In genomic region chrX:108599906-108600468, GRCm38 (mm10) we compare ENCODE assay signal across 18 mouse cellular contexts.
DNase-seq lines count a peak whose midpoint lies in the region; TF ChIP-seq lines count a peak whose summit lies in the region.
"Had no signal": no experiment of that assay in that cellular context is flagged by ENCODE, and none has a peak within 500 bp of the region (broad histone marks: within the 10 kb centered on the region; RNA-seq: fewer than 3 reads in every experiment).

No protein-coding gene starts in this region.

- no peak for TF ChIP-seq RAD21 in MEL (IDR thresholded peaks at IDR 0.05; ENCODE audit: low read depth, low read length)

- no peaks in the 10 kb centered on the region for H3K9me3 ChIP-seq in MEL (replicated peaks; ENCODE audit: insufficient read depth, low read length)
- H3K9me3 ChIP-seq: G1E had no signal

- no peak for TF ChIP-seq CTCF in MEL (IDR thresholded peaks at IDR 0.05 in 2 of 3, conservative IDR thresholded peaks at IDR 0.05 in 1 of 3; ENCODE audit: control insufficient read depth in 1 of 3, insufficient read depth in 1 of 3, low read depth in 2 of 3, low read length in 3 of 3, poor library complexity in 1 of 3, severe bottlenecking in 1 of 3)

- peaks cover 0 to 12% of the 10 kb centered on the region in 2 experiments; a peak in 2 of 4 replicates for H3K36me3 ChIP-seq in MEL (ENCODE audit: control insufficient read depth in 1 of 2, insufficient read depth in 2 of 2, low read length in 2 of 2)
- H3K36me3 ChIP-seq: G1E had no signal

- no peak overlapping the region for H3K9ac ChIP-seq in MEL (ENCODE audit: control insufficient read depth, low read depth, low read length, poor library complexity, severe bottlenecking)

- no peak overlapping the region for H3K27ac ChIP-seq in MEL (ENCODE audit: control insufficient read depth, low read depth, low read length)

- TF ChIP-seq POLR2A in MEL (IDR thresholded peaks at IDR 0.05; ENCODE audit: control insufficient read depth in 1 of 2, insufficient read depth in 1 of 2, low read depth in 1 of 2, low read length in 2 of 2, poor library complexity in 1 of 2): no peak

- 0 out of 4 replicates have a peak overlapping the region, but pooled peaks of 1 of the 2 experiments have one; percentile 3 for H3K4me3 ChIP-seq in MEL (ENCODE audit: control insufficient read depth in 1 of 2, insufficient read depth in 1 of 2, low read depth in 2 of 2, low read length in 2 of 2)

- peaks cover 0 to 4% of the 10 kb centered on the region in 2 experiments; a peak in 2 of 4 replicates for H3K4me1 ChIP-seq in MEL (ENCODE audit: control insufficient read depth in 1 of 2, insufficient read depth in 2 of 2, low read length in 2 of 2)

- no peaks in the 10 kb centered on the region for H3K27me3 ChIP-seq in MEL (ENCODE audit: control insufficient read depth in 1 of 2, insufficient read depth in 2 of 2, low read length in 2 of 2)
- H3K27me3 ChIP-seq: CH12.LX had no signal

- H3K79me2 ChIP-seq in MEL (ENCODE audit: control insufficient read depth, insufficient read depth, low read length, poor library complexity): no peaks in the 10 kb centered on the region

- TF ChIP-seq EP300 in MEL (IDR thresholded peaks at IDR 0.05; ENCODE audit: low read depth in 1 of 2, low read length in 2 of 2): peak in 1 of 2 experiments; percentile 77; a peak in 3 of 4 replicates

- DNase-seq in MEL (ENCODE audit: low read depth, low spot score): peak; percentile 68
- DNase-seq in MEL-GATA-1-ER (ENCODE audit: extremely low read depth, low read depth): peak; percentile 2
- no peak for DNase-seq in urinary bladder, postnatal 14 days (ENCODE audit: low spot score)
- DNase-seq in cerebellum, adult 9-10 months: no peak
- DNase-seq: adrenal gland, adult 2 months; adrenal gland, adult 8-10 months; adrenal gland, postnatal 10 days; adrenal gland, postnatal 14 days; adrenal gland, postnatal 25 days; adrenal gland, postnatal 36 days; B cell, adult 2 months; cerebellum, adult 11 months; cerebellum, adult 11-12 months; cerebellum, adult 18-20 months; cerebellum, adult 2 months; cerebellum, adult 8-10 months had no signal

TF ChIP-seq in MEL, 35 proteins besides CTCF, POLR2A, EP300 and RAD21:
- TF ChIP-seq UBTF (IDR thresholded peaks at IDR 0.05; ENCODE audit: borderline replicate concordance, insufficient read depth, low read depth, low read length): no peak
- TF ChIP-seq ZMIZ1 (IDR thresholded peaks at IDR 0.05; ENCODE audit: low read depth, low read length): no peak
- no peak for TF ChIP-seq MXI1 (IDR thresholded peaks at IDR 0.05; ENCODE audit: low read depth, low read length)
- peak; percentile 70 for TF ChIP-seq GATA1 (IDR thresholded peaks at IDR 0.05; ENCODE audit: low read depth, low read length)
- peak; percentile 34; the same call in 1 of the 2 replicates for TF ChIP-seq SIN3A (IDR thresholded peaks at IDR 0.05; ENCODE audit: low read length)
- TF ChIP-seq TCF12 (IDR thresholded peaks at IDR 0.05; ENCODE audit: low read depth, low read length): peak; percentile 54; the same call in 1 of the 2 replicates
- TF ChIP-seq JUND (IDR thresholded peaks at IDR 0.05; ENCODE audit: low read depth, low read length): no peak
- TF ChIP-seq KAT2A (conservative IDR thresholded peaks at IDR 0.05; ENCODE audit: low read depth, low read length): peak; percentile 43; the same call in 1 of the 2 replicates
- TF ChIP-seq MEF2A (IDR thresholded peaks at IDR 0.05; ENCODE audit: extremely low read depth, insufficient replicate concordance, low read depth, low read length, poor library complexity, severe bottlenecking): no peak
- TF ChIP-seq ETS1 (IDR thresholded peaks at IDR 0.05; ENCODE audit: low read depth, low read length): peak; percentile 34
- TF ChIP-seq NELFE (IDR thresholded peaks at IDR 0.05; ENCODE audit: low read depth, low read length): no peak
- TF ChIP-seq MAFK (IDR thresholded peaks at IDR 0.05; ENCODE audit: borderline replicate concordance, low read depth, low read length): peak; percentile 49; the same call in 1 of the 2 replicates
- no peak for TF ChIP-seq ELF1 (IDR thresholded peaks at IDR 0.05; ENCODE audit: low read depth, low read length)
- TF ChIP-seq USF1 (IDR thresholded peaks at IDR 0.05; ENCODE audit: low read depth, low read length): no peak
- TF ChIP-seq POLR2AphosphoS2 (IDR thresholded peaks at IDR 0.05; ENCODE audit: low read length): no peak
- TF ChIP-seq ZC3H11A (IDR thresholded peaks at IDR 0.05; ENCODE audit: low read depth, low read length): 0 out of 2 replicates have a peak, but pooled peaks have one; percentile 19
- 0 out of 2 replicates have a peak, but pooled peaks have one; percentile 23 for TF ChIP-seq TBP (IDR thresholded peaks at IDR 0.05; ENCODE audit: low read depth, low read length)
- TF ChIP-seq TAL1 (IDR thresholded peaks at IDR 0.05; ENCODE audit: low read length): no peak
- peak; percentile 84 for TF ChIP-seq ZNF384 (IDR thresholded peaks at IDR 0.05; ENCODE audit: low read depth, low read length)
- no peak for TF ChIP-seq E2F4 (IDR thresholded peaks at IDR 0.05; ENCODE audit: borderline replicate concordance, low read depth, low read length)
- TF ChIP-seq ZKSCAN1 (IDR thresholded peaks at IDR 0.05; ENCODE audit: low read depth, low read length): 0 out of 2 replicates have a peak, but pooled peaks have one; percentile 50
- no peak for TF ChIP-seq GABPA (IDR thresholded peaks at IDR 0.05; ENCODE audit: low read depth, low read length)
- TF ChIP-seq MYC (IDR thresholded peaks at IDR 0.05; ENCODE audit: low read depth, low read length): no peak
- TF ChIP-seq MYB (IDR thresholded peaks at IDR 0.05; ENCODE audit: low read depth, low read length): no peak
- 0 out of 2 replicates have a peak, but pooled peaks have one; percentile 23 for TF ChIP-seq MAX (IDR thresholded peaks at IDR 0.05; ENCODE audit: low read length)
- peak; percentile 47; the same call in 1 of the 2 replicates for TF ChIP-seq HCFC1 (IDR thresholded peaks at IDR 0.05; ENCODE audit: low read depth, low read length)
- TF ChIP-seq CHD2 (IDR thresholded peaks at IDR 0.05; ENCODE audit: low read length): no peak
- no peak for TF ChIP-seq NRF1 (IDR thresholded peaks at IDR 0.05; ENCODE audit: insufficient read depth, low read depth, low read length, poor library complexity, severe bottlenecking)
- no peak; the same call in none of the 2 replicates for TF ChIP-seq RCOR1 (IDR thresholded peaks at IDR 0.05; ENCODE audit: low read depth, low read length)
- no peak for TF ChIP-seq SMC3 (IDR thresholded peaks at IDR 0.05; ENCODE audit: low read depth, low read length)
- 0 out of 2 replicates have a peak, but pooled peaks have one; percentile 40 for TF ChIP-seq BHLHE40 (IDR thresholded peaks at IDR 0.05; ENCODE audit: borderline replicate concordance, low read depth, low read length)
- TF ChIP-seq USF2 (IDR thresholded peaks at IDR 0.05; ENCODE audit: borderline replicate concordance in 1 of 2, insufficient read depth in 1 of 2, low read depth in 1 of 2, low read length in 2 of 2): no peak
- TF ChIP-seq CHD1 (IDR thresholded peaks at IDR 0.05; ENCODE audit: low read depth, low read length): no peak
- no peak for TF ChIP-seq POLR2AphosphoS5 (IDR thresholded peaks at IDR 0.05; ENCODE audit: borderline replicate concordance, low read depth, low read length)
- TF ChIP-seq MAZ (IDR thresholded peaks at IDR 0.05; ENCODE audit: low read depth, low read length): no peak

Comparison
In these comparisons a context has a peak if more than half of its experiments do, and no peak if none do; other contexts are left out.
1. DNase-seq: peak in MEL (single experiment) and MEL-GATA-1-ER (single experiment); none in urinary bladder, postnatal 14 days (single experiment) and cerebellum, adult 9-10 months (single experiment).